Mouse (Mus musculus) neural tube, embryonic 12.5 days (tissue): Measurements from ENCODE around the gene Mink1. TPM values are rescaled to one million over a fixed set of nuclear protein-coding genes. Genes with fewer than 3 reads are reported as not detected.
"Not testable (repeated sequence)": the region's sequence is repeated elsewhere in the genome, so short reads cannot be mapped to it uniquely, and the experiment has no call there.

Experiments
- ATAC-seq: fragments of 200-750 bp; cut with Nextera tagmentation; 2 replicates; pipeline ENCODE4 v1.8.0; 2017; ENCODE audit warnings: low read depth, mild to moderate bottlenecking, moderate TSS enrichment, moderate library complexity; ENCODE audit not compliant: low FRiP score
- H3K27ac ChIP-seq: fragments of 300-500 bp; sonication (generic); 2 replicates; pipeline ENCODE4 v1.5.1; 2016
- H3K27me3 ChIP-seq: fragments of 300-500 bp; sonication (generic); replicated peaks from 2 replicates; pipeline ENCODE4 v1.6.1; 2016; ENCODE audit warnings: mild to moderate bottlenecking
- H3K36me3 ChIP-seq: fragments of 300-500 bp; sonication (generic); 2 replicates; pipeline ENCODE4 v1.6.1; 2016; ENCODE audit warnings: mild to moderate bottlenecking
- H3K4me1 ChIP-seq: fragments of 300-500 bp; sonication (generic); 2 replicates; pipeline ENCODE4 v1.6.1; 2016
- H3K4me2 ChIP-seq: fragments of 300-500 bp; sonication (generic); replicated peaks from 2 replicates; pipeline ENCODE4 v1.6.1; 2016; ENCODE audit warnings: mild to moderate bottlenecking
- H3K4me3 ChIP-seq: fragments of 300-500 bp; sonication (generic); 2 replicates; pipeline ENCODE4 v1.5.1; 2016
- H3K9ac ChIP-seq: fragments of 300-500 bp; sonication (generic); 2 replicates; pipeline ENCODE4 v1.6.1; 2016; ENCODE audit warnings: mild to moderate bottlenecking
- H3K9me3 ChIP-seq: fragments of 300-500 bp; sonication (generic); 2 replicates; pipeline ENCODE4 v1.6.1; 2016; ENCODE audit warnings: mild to moderate bottlenecking
- WGBS: fragments of 180-500 bp; shearing (Covaris S2); methylation state at CpG from one replicate; pipeline ENCODE4 v1.1.7; 2016; 5-methylcytosine and 5-hydroxymethylcytosine counted together
- polyA plus RNA-seq: library from polyadenylated mRNA; unstranded; fragments of >200 nt; fragmentation: Nextera tagmentation; extraction: Ambion mirVana; gene quantifications from 2 replicates; pipeline ENCODE4 v1.2.1, GENCODE M21; 2016

Gene Mink1
- polyA plus RNA-seq, 1 experiment from 2014 or later: 16.6 TPM

GRCm38 (mm10) chr11:70526211-70526610, 36.5 kb upstream of the Mink1 start:
- Histone ChIP-seq H3K36me3 (peaks cover 31% of the 10 kb centered on the region), H3K4me2 (peak overlapping the region; percentile 77), H3K27me3 (no peaks in the 10 kb centered on the region), H3K9me3 (no peaks in the 10 kb centered on the region), H3K27ac (no peak overlapping the region), H3K4me3 (peak overlapping the region; percentile 72), H3K4me1 (peaks cover 10% of the 10 kb centered on the region), H3K9ac (peak overlapping the region; percentile 72)
- WGBS: 91% methylated on average over 12 of the region's 12 CpGs
- ATAC-seq: no peak

- Histone ChIP-seq H3K4me1 (peaks cover 10% of the 10 kb centered on the region), H3K9ac (no peak overlapping the region), H3K4me2 (no peak overlapping the region), H3K9me3 (no peaks in the 10 kb centered on the region), H3K27ac (no peak overlapping the region), H3K4me3 (no peak overlapping the region), H3K27me3 (no peaks in the 10 kb centered on the region), H3K36me3 (peaks cover 31% of the 10 kb centered on the region)
- no peak for ATAC-seq
- 89% methylated on average over 7 of the region's 7 CpGs for WGBS
Measured at GRCm38 (mm10) chr11:70528610-70529009, 34.1 kb upstream of the Mink1 start.

- H3K36me3 ChIP-seq: peaks cover 31% of the 10 kb centered on the region
- not testable (repeated sequence) for H3K9me3 ChIP-seq, H3K4me2 ChIP-seq, H3K4me3 ChIP-seq, ATAC-seq, H3K27ac ChIP-seq, H3K4me1 ChIP-seq, H3K27me3 ChIP-seq, H3K9ac ChIP-seq
- 73% methylated on average over 2 of the region's 2 CpGs for WGBS
Measured at GRCm38 (mm10) chr11:70531065-70531464, 31.6 kb upstream of the Mink1 start.

- ATAC-seq: no peak
- no peaks in the 10 kb centered on the region for H3K4me1 ChIP-seq
- H3K36me3 ChIP-seq: peaks cover 15% of the 10 kb centered on the region
- 84% methylated on average over 6 of the region's 6 CpGs for WGBS
- no peak within 1 kb of the TSS for H3K9ac ChIP-seq
- H3K4me2 ChIP-seq: no peak within 1 kb of the TSS
- H3K27me3 ChIP-seq: no peaks in the 10 kb centered on the region
- H3K9me3 ChIP-seq: no peaks in the 10 kb centered on the region
- H3K4me3 ChIP-seq: no peak within 1 kb of the TSS
- H3K27ac ChIP-seq: no peak within 1 kb of the TSS
Measured at GRCm38 (mm10) chr11:70532839-70533238, 29.8 kb upstream of the Mink1 start, which contains the start of gene Gm40193. Gene Gm40193, minus strand, starts transcription at chr11:70532939.

GRCm38 (mm10) chr11:70539423-70539822, 23.3 kb upstream of the Mink1 start:
- WGBS: 19% methylated on average over 9 of the region's 9 CpGs

GRCm38 (mm10) chr11:70539877-70540587, 22.6 kb upstream of the Mink1 start, which contains the start of gene Pld2:
Gene Pld2, plus strand, starts transcription at chr11:70540064.
- H3K9me3 ChIP-seq: no peaks in the 10 kb centered on the region
- H3K27me3 ChIP-seq: peaks cover 23% of the 10 kb centered on the region
- peak; percentile 61; the same call in 1 of the 2 replicates for ATAC-seq
- WGBS: under 1% methylated on average over 64 of the region's 65 CpGs
- no peaks in the 10 kb centered on the region for H3K36me3 ChIP-seq
- H3K9ac ChIP-seq: peak within 1 kb of the TSS; percentile 68
- no peak within 1 kb of the TSS for H3K27ac ChIP-seq
- peak within 1 kb of the TSS; percentile 91 for H3K4me2 ChIP-seq
- H3K4me3 ChIP-seq: peak within 1 kb of the TSS; percentile 56
- H3K4me1 ChIP-seq: peaks cover 10% of the 10 kb centered on the region

More at GRCm38 (mm10) chr11:70539423-70539822, 23.3 kb upstream of the Mink1 start:
- H3K9me3 ChIP-seq: no peaks in the 10 kb centered on the region
- H3K4me1 ChIP-seq: peaks cover 10% of the 10 kb centered on the region
- H3K27me3 ChIP-seq: peaks cover 23% of the 10 kb centered on the region
- H3K9ac ChIP-seq: no peak overlapping the region
- H3K27ac ChIP-seq: no peak overlapping the region
- ATAC-seq: no peak
- H3K36me3 ChIP-seq: no peaks in the 10 kb centered on the region
- peak overlapping the region; percentile 91 for H3K4me2 ChIP-seq
- H3K4me3 ChIP-seq: peak overlapping the region; percentile 56; the same call in 1 of the 2 replicates

GRCm38 (mm10) chr11:70540928-70541327, 21.8 kb upstream of the Mink1 start:
- peaks cover 23% of the 10 kb centered on the region for H3K27me3 ChIP-seq
- H3K4me2 ChIP-seq: peak overlapping the region; percentile 91
- H3K36me3 ChIP-seq: no peaks in the 10 kb centered on the region
- H3K9me3 ChIP-seq: no peaks in the 10 kb centered on the region
- H3K27ac ChIP-seq: no peak overlapping the region
- no peak overlapping the region for H3K4me3 ChIP-seq
- no peak overlapping the region for H3K9ac ChIP-seq
- H3K4me1 ChIP-seq: peaks cover 10% of the 10 kb centered on the region
- no peak for ATAC-seq
- WGBS: 86% methylated on average over 7 of the region's 7 CpGs

- H3K4me1 ChIP-seq: peaks cover 10% of the 10 kb centered on the region
- no peak overlapping the region for H3K4me2 ChIP-seq
- no peaks in the 10 kb centered on the region for H3K36me3 ChIP-seq
- H3K27me3 ChIP-seq: peaks cover 23% of the 10 kb centered on the region
- no peak for ATAC-seq
- no peak overlapping the region for H3K9ac ChIP-seq
- WGBS: 72% methylated on average over 5 of the region's 5 CpGs
- no peaks in the 10 kb centered on the region for H3K9me3 ChIP-seq
- H3K27ac ChIP-seq: no peak overlapping the region
- no peak overlapping the region for H3K4me3 ChIP-seq
Measured at GRCm38 (mm10) chr11:70541415-70541814, 21.3 kb upstream of the Mink1 start.

- 77% methylated on average over 7 of the region's 7 CpGs for WGBS
- H3K4me2 ChIP-seq: no peak overlapping the region
- peaks cover 23% of the 10 kb centered on the region for H3K27me3 ChIP-seq
- H3K27ac ChIP-seq: no peak overlapping the region
- H3K4me1 ChIP-seq: peaks cover 10% of the 10 kb centered on the region
- H3K9me3 ChIP-seq: no peaks in the 10 kb centered on the region
- H3K36me3 ChIP-seq: no peaks in the 10 kb centered on the region
- H3K9ac ChIP-seq: no peak overlapping the region
- no peak for ATAC-seq
- no peak overlapping the region for H3K4me3 ChIP-seq
Measured at GRCm38 (mm10) chr11:70544496-70544895, 18.2 kb upstream of the Mink1 start.

- no peak for ATAC-seq
- WGBS: 83% methylated on average over 8 of the region's 8 CpGs
- H3K27ac ChIP-seq: no peak overlapping the region
Measured at GRCm38 (mm10) chr11:70551526-70551925, 11.2 kb upstream of the Mink1 start.

GRCm38 (mm10) chr11:70553940-70554339, 8.7 kb upstream of the Mink1 start:
- Histone ChIP-seq H3K27ac (no peak overlapping the region), H3K27me3 (no peaks in the 10 kb centered on the region), H3K4me3 (no peak overlapping the region), H3K9ac (no peak overlapping the region), H3K4me2 (no peak overlapping the region), H3K9me3 (no peaks in the 10 kb centered on the region), H3K36me3 (no peaks in the 10 kb centered on the region), H3K4me1 (peaks cover 6% of the 10 kb centered on the region; the same call in 1 of the 2 replicates)
- ATAC-seq: no peak
- WGBS: 28% methylated on average over 7 of the region's 7 CpGs

More at GRCm38 (mm10) chr11:70551526-70551925, 11.2 kb upstream of the Mink1 start:
- Histone ChIP-seq H3K4me3 (no peak overlapping the region), H3K9ac (no peak overlapping the region), H3K4me1 (peaks cover 6% of the 10 kb centered on the region; the same call in 1 of the 2 replicates), H3K4me2 (no peak overlapping the region), H3K36me3 (no peaks in the 10 kb centered on the region), H3K27me3 (no peaks in the 10 kb centered on the region), H3K9me3 (no peaks in the 10 kb centered on the region)

GRCm38 (mm10) chr11:70557545-70557944, 5.1 kb upstream of the Mink1 start:
- ATAC-seq: no peak
- no peaks in the 10 kb centered on the region for H3K27me3 ChIP-seq
- no peak overlapping the region for H3K9ac ChIP-seq
- no peaks in the 10 kb centered on the region for H3K36me3 ChIP-seq
- no peaks in the 10 kb centered on the region for H3K9me3 ChIP-seq
- H3K27ac ChIP-seq: no peak overlapping the region
- peaks cover 11% of the 10 kb centered on the region; the same call in 1 of the 2 replicates for H3K4me1 ChIP-seq
- no peak overlapping the region for H3K4me3 ChIP-seq
- H3K4me2 ChIP-seq: no peak overlapping the region
- WGBS: 93% methylated on average over 9 of the region's 9 CpGs
